Mouse (Mus musculus): ENCODE measurements around the gene Stx4a.

GRCm38 (mm10) chr7:127785308-127785707 is 38.8 kb upstream of the Stx4a start, which contains the start of gene Gm49388:
- no peak for TF ChIP-seq POLR2A (IDR thresholded peaks at IDR 0.05; ENCODE audit: borderline replicate concordance, extremely low read depth, insufficient read depth, insufficient read length, poor library complexity, severe bottlenecking)
- no peak for TF ChIP-seq CTCF (IDR thresholded peaks at IDR 0.05; ENCODE audit: borderline replicate concordance, extremely low read depth, insufficient read depth, insufficient read length)

All from brain, embryonic 14.5 days (tissue).